In genomic region chr1:174141384-174141783, GRCm38 (mm10) we compare ENCODE assay signal across 29 mouse cellular contexts. TPM values are rescaled to one million over a fixed set of nuclear protein-coding genes. Genes with fewer than 3 reads are reported as not detected.
"Had no signal": no experiment of that assay in that cellular context is flagged by ENCODE, and none has a peak within 500 bp of the region (broad histone marks: within the 10 kb centered on the region; RNA-seq: fewer than 3 reads in every experiment).

No protein-coding gene starts in this region.

- ATAC-seq: liver, postnatal 0 days had no signal

- H3K4me1 ChIP-seq: limb, embryonic 12.5 days; limb, embryonic 15.5 days; neural tube, embryonic 12.5 days; neural tube, embryonic 15.5 days had no signal

- DNase-seq: kidney, adult 18-20 months; kidney, adult 9 months; kidney, postnatal 14 days; kidney, postnatal 4 days; left cerebral cortex, postnatal 4 days; liver, postnatal 0 days; lung, embryonic 14.5 days; lung, postnatal 10 days; lung, postnatal 36 days; midbrain, embryonic 14.5 days; right cerebral cortex, postnatal 14 days; spleen, adult 18-20 months; thymus, adult 18-20 months; thymus, postnatal 36 days had no signal

- H3K4me2 ChIP-seq: limb, embryonic 12.5 days; limb, embryonic 15.5 days; liver, embryonic 11.5 days; lung, embryonic 14.5 days; midbrain, embryonic 11.5 days; neural tube, embryonic 12.5 days; neural tube, embryonic 15.5 days had no signal

- H3K36me3 ChIP-seq: limb, embryonic 12.5 days; limb, embryonic 15.5 days; neural tube, embryonic 12.5 days; neural tube, embryonic 15.5 days had no signal

- H3K27ac ChIP-seq: limb, embryonic 12.5 days; limb, embryonic 15.5 days; liver, embryonic 14.5 days; neural tube, embryonic 12.5 days; neural tube, embryonic 15.5 days had no signal

- H3K9ac ChIP-seq: limb, embryonic 12.5 days; limb, embryonic 15.5 days; liver, embryonic 14.5 days; liver, postnatal 0 days; lung, embryonic 14.5 days; neural tube, embryonic 12.5 days; neural tube, embryonic 15.5 days had no signal

- H3K27me3 ChIP-seq: limb, embryonic 12.5 days; limb, embryonic 15.5 days; neural tube, embryonic 12.5 days; neural tube, embryonic 15.5 days had no signal

- H3K9me3 ChIP-seq: limb, embryonic 12.5 days; limb, embryonic 15.5 days; neural tube, embryonic 12.5 days; neural tube, embryonic 15.5 days had no signal

- H3K4me3 ChIP-seq: limb, embryonic 12.5 days; limb, embryonic 15.5 days; neural tube, embryonic 12.5 days; neural tube, embryonic 15.5 days had no signal

RNA-seq across cellular contexts. Expression of gene Olfr424, which starts 10.1 kb away (rescaled TPM):
- total RNA-seq: layer of hippocampus, adult 18-20 months; layer of hippocampus, postnatal 14 days; left cerebral cortex, adult 8-10 months; left cerebral cortex, postnatal 14 days; left cerebral cortex, postnatal 4 days; megakaryocyte-erythroid progenitor cell, adult 5-6 weeks had no signal
- polyA plus RNA-seq: kidney, embryonic 16.5 days; limb, embryonic 12.5 days; limb, embryonic 15.5 days; liver, embryonic 11.5 days; liver, embryonic 14.5 days; liver, postnatal 0 days; lung, embryonic 14.5 days; midbrain, embryonic 11.5 days; midbrain, embryonic 14.5 days; neural tube, embryonic 12.5 days; neural tube, embryonic 15.5 days; stomach, embryonic 16.5 days; testis, adult 2 months had no signal

RNA-seq across cellular contexts. Expression of gene Olfr420, which starts 14.0 kb away (rescaled TPM):
- total RNA-seq: layer of hippocampus, adult 18-20 months; layer of hippocampus, postnatal 14 days; left cerebral cortex, adult 8-10 months; left cerebral cortex, postnatal 14 days; left cerebral cortex, postnatal 4 days; megakaryocyte-erythroid progenitor cell, adult 5-6 weeks had no signal
- polyA plus RNA-seq: kidney, embryonic 16.5 days; limb, embryonic 12.5 days; limb, embryonic 15.5 days; lung, embryonic 14.5 days; midbrain, embryonic 11.5 days; midbrain, embryonic 14.5 days; neural tube, embryonic 12.5 days; neural tube, embryonic 15.5 days; stomach, embryonic 16.5 days; testis, adult 2 months had no signal

RNA-seq across cellular contexts. Expression of gene Olfr231, which starts 20.4 kb away (rescaled TPM):
- total RNA-seq: layer of hippocampus, adult 18-20 months; layer of hippocampus, postnatal 14 days; left cerebral cortex, adult 8-10 months; left cerebral cortex, postnatal 14 days; left cerebral cortex, postnatal 4 days; megakaryocyte-erythroid progenitor cell, adult 5-6 weeks had no signal
- polyA plus RNA-seq: kidney, embryonic 16.5 days; limb, embryonic 12.5 days; limb, embryonic 15.5 days; liver, embryonic 11.5 days; liver, embryonic 14.5 days; liver, postnatal 0 days; lung, embryonic 14.5 days; midbrain, embryonic 11.5 days; midbrain, embryonic 14.5 days; neural tube, embryonic 12.5 days; neural tube, embryonic 15.5 days; stomach, embryonic 16.5 days; testis, adult 2 months had no signal

RNA-seq across cellular contexts. Expression of gene Olfr427, which starts 44.7 kb away (rescaled TPM):
- total RNA-seq: layer of hippocampus, adult 18-20 months; layer of hippocampus, postnatal 14 days; left cerebral cortex, adult 8-10 months; left cerebral cortex, postnatal 14 days; left cerebral cortex, postnatal 4 days; megakaryocyte-erythroid progenitor cell, adult 5-6 weeks had no signal
- polyA plus RNA-seq: kidney, embryonic 16.5 days; limb, embryonic 12.5 days; limb, embryonic 15.5 days; liver, embryonic 11.5 days; liver, embryonic 14.5 days; liver, postnatal 0 days; lung, embryonic 14.5 days; midbrain, embryonic 11.5 days; midbrain, embryonic 14.5 days; neural tube, embryonic 12.5 days; neural tube, embryonic 15.5 days; stomach, embryonic 16.5 days; testis, adult 2 months had no signal
